In genomic region chr2:80413124-80413523, GRCm38 (mm10) we compare ENCODE assay signal across 18 mouse cellular contexts. TPM values are rescaled to one million over a fixed set of nuclear protein-coding genes. Genes with fewer than 3 reads are reported as not detected.
A peak's percentile ranks its signal among the peaks of the same experiment; 100 is the strongest.
DNase-seq lines count a peak whose midpoint lies in the region; ATAC-seq and TF ChIP-seq lines count a peak whose summit lies in the region.
"Had no signal": no experiment of that assay in that cellular context is flagged by ENCODE, and none has a peak within 500 bp of the region (broad histone marks: within the 10 kb centered on the region; RNA-seq: fewer than 3 reads in every experiment).

No protein-coding gene starts in this region.

- no peak overlapping the region for H3K9ac ChIP-seq in midbrain, embryonic 14.5 days (replicated peaks; ENCODE audit: low read length)
- no peak overlapping the region for H3K9ac ChIP-seq in midbrain, embryonic 13.5 days (replicated peaks)
- no peak overlapping the region for H3K9ac ChIP-seq in embryonic facial prominence, embryonic 13.5 days
- H3K9ac ChIP-seq: forebrain, embryonic 13.5 days had no signal

- H3K36me3 ChIP-seq in midbrain, embryonic 14.5 days (ENCODE audit: control insufficient read depth, insufficient read depth, low read length): no peaks in the 10 kb centered on the region
- no peaks in the 10 kb centered on the region for H3K36me3 ChIP-seq in midbrain, embryonic 13.5 days
- H3K36me3 ChIP-seq in embryonic facial prominence, embryonic 13.5 days: no peaks in the 10 kb centered on the region
- no peaks in the 10 kb centered on the region for H3K36me3 ChIP-seq in myocyte (ENCODE audit: control insufficient read depth, insufficient read depth)
- H3K36me3 ChIP-seq: G1E had no signal

- no peak overlapping the region for H3ac ChIP-seq in myocyte (ENCODE audit: control insufficient read depth, insufficient read length)

- no peak for DNase-seq in gastrocnemius, adult 2 months
- no peak for DNase-seq in gastrocnemius, adult 18-20 months (ENCODE audit: low spot score)
- peak; percentile 25 for DNase-seq in midbrain, embryonic 14.5 days
- DNase-seq in heart, postnatal 25 days (ENCODE audit: low spot score): no peak
- DNase-seq: cerebellum, adult 11 months; gastrocnemius, postnatal 25 days; lung, adult 18-20 months; right cerebral cortex, adult 18-20 months; thymus, adult 18-20 months had no signal

- no peak for TF ChIP-seq POLR2A in myocyte (IDR thresholded peaks at IDR 0.05; ENCODE audit: insufficient read length, low read depth)

- no peaks in the 10 kb centered on the region for H3K27me3 ChIP-seq in midbrain, embryonic 14.5 days (ENCODE audit: control insufficient read depth, insufficient read depth, low read length)
- no peaks in the 10 kb centered on the region for H3K27me3 ChIP-seq in midbrain, embryonic 13.5 days
- no peaks in the 10 kb centered on the region for H3K27me3 ChIP-seq in embryonic facial prominence, embryonic 13.5 days
- no peaks in the 10 kb centered on the region for H3K27me3 ChIP-seq in myocyte (ENCODE audit: control insufficient read depth, insufficient read depth, insufficient read length)
- H3K27me3 ChIP-seq: forebrain, embryonic 13.5 days had no signal

- WGBS in midbrain, embryonic 14.5 days: 67% methylated on average over 18 of the region's 18 CpGs
- 68% methylated on average over 18 of the region's 18 CpGs for WGBS in midbrain, embryonic 13.5 days
- WGBS in embryonic facial prominence, embryonic 13.5 days: 64% methylated on average over 18 of the region's 18 CpGs

- no peaks in the 10 kb centered on the region for H3K4me1 ChIP-seq in midbrain, embryonic 14.5 days (ENCODE audit: control insufficient read depth, insufficient read depth, low read length)
- H3K4me1 ChIP-seq in midbrain, embryonic 13.5 days (replicated peaks): no peaks in the 10 kb centered on the region
- peaks cover 36% of the 10 kb centered on the region for H3K4me1 ChIP-seq in embryonic facial prominence, embryonic 13.5 days
- H3K4me1 ChIP-seq: forebrain, embryonic 13.5 days had no signal

- H3K4me3 ChIP-seq in gastrocnemius, adult 2 months: peak overlapping the region; percentile 54
- no peak overlapping the region for H3K4me3 ChIP-seq in midbrain, embryonic 14.5 days (replicated peaks; ENCODE audit: low read depth, low read length)
- H3K4me3 ChIP-seq in midbrain, embryonic 13.5 days (replicated peaks): no peak overlapping the region
- no peak overlapping the region for H3K4me3 ChIP-seq in embryonic facial prominence, embryonic 13.5 days
- H3K4me3 ChIP-seq in myocyte: no peak overlapping the region
- H3K4me3 ChIP-seq: forebrain, embryonic 13.5 days had no signal

- no peaks in the 10 kb centered on the region for H3K9me3 ChIP-seq in midbrain, embryonic 14.5 days (ENCODE audit: control insufficient read depth, low read length)
- no peaks in the 10 kb centered on the region for H3K9me3 ChIP-seq in midbrain, embryonic 13.5 days
- no peaks in the 10 kb centered on the region for H3K9me3 ChIP-seq in embryonic facial prominence, embryonic 13.5 days
- H3K9me3 ChIP-seq: forebrain, embryonic 13.5 days; G1E had no signal

- ATAC-seq in midbrain, embryonic 14.5 days (ENCODE audit: low FRiP score, low TSS enrichment): no peak
- ATAC-seq in midbrain, embryonic 13.5 days: no peak
- no peak for ATAC-seq in embryonic facial prominence, embryonic 13.5 days (ENCODE audit: insufficient number of reproducible peaks, insufficient read depth, low FRiP score, low TSS enrichment, low read depth)
- no peak for ATAC-seq in erythroid progenitor cell, adult 5-6 weeks (replicated peaks; ENCODE audit: low FRiP score, poor library complexity, severe bottlenecking)
- ATAC-seq: forebrain, embryonic 13.5 days; intestine, postnatal 0 days had no signal

- intact Hi-C loops in gastrocnemius, adult 2 months (cut with DNase I): no loop called here
- intact Hi-C loops in heart, postnatal 25 days (cut with DNase I): no loop called here

- peak overlapping the region; percentile 17; the same call in 1 of the 2 replicates for H3K4me2 ChIP-seq in midbrain, embryonic 14.5 days (ENCODE audit: low read length)
- H3K4me2 ChIP-seq in midbrain, embryonic 13.5 days (replicated peaks): no peak overlapping the region
- peak overlapping the region; percentile 29 for H3K4me2 ChIP-seq in embryonic facial prominence, embryonic 13.5 days
- H3K4me2 ChIP-seq in myocyte (ENCODE audit: low read depth): peak overlapping the region; percentile 53
- H3K4me2 ChIP-seq: forebrain, embryonic 13.5 days had no signal

- H3K79me2 ChIP-seq in myocyte (ENCODE audit: control insufficient read depth, insufficient read depth): no peaks in the 10 kb centered on the region

- no peak overlapping the region for H3K27ac ChIP-seq in gastrocnemius, adult 2 months
- H3K27ac ChIP-seq in midbrain, embryonic 14.5 days (replicated peaks; ENCODE audit: low read depth, low read length): no peak overlapping the region
- H3K27ac ChIP-seq in midbrain, embryonic 13.5 days: no peak overlapping the region
- peak overlapping the region; percentile 68 for H3K27ac ChIP-seq in embryonic facial prominence, embryonic 13.5 days
- H3K27ac ChIP-seq: forebrain, embryonic 13.5 days had no signal

- no peak for TF ChIP-seq CTCF in gastrocnemius, adult 2 months (IDR thresholded peaks at IDR 0.05)

TF ChIP-seq in myocyte, 11 proteins besides CTCF, POLR2A, EP300 and RAD21:
- TF ChIP-seq MYOD1 (IDR thresholded peaks at IDR 0.05; ENCODE audit: control insufficient read depth in 1 of 3, insufficient read length in 2 of 3, low read depth in 2 of 3): no peak
- TF ChIP-seq TCF12 (IDR thresholded peaks at IDR 0.05; ENCODE audit: insufficient read depth, poor library complexity, severe bottlenecking): no peak
- TF ChIP-seq USF1 (IDR thresholded peaks at IDR 0.05; ENCODE audit: low read depth): no peak
- TF ChIP-seq MYOG (IDR thresholded peaks at IDR 0.05; ENCODE audit: control insufficient read depth in 1 of 3, insufficient read depth in 1 of 3, insufficient read length in 2 of 3, low read depth in 2 of 3): no peak
- no peak for TF ChIP-seq SRF (IDR thresholded peaks at IDR 0.05; ENCODE audit: control insufficient read depth, insufficient read length, low read depth)
- TF ChIP-seq E2F4 (IDR thresholded peaks at IDR 0.05; ENCODE audit: insufficient read depth): no peak
- TF ChIP-seq CEBPB (IDR thresholded peaks at IDR 0.05; ENCODE audit: insufficient read depth, poor library complexity, severe bottlenecking): no peak
- TF ChIP-seq TCF3 (IDR thresholded peaks at IDR 0.05; ENCODE audit: insufficient read length, low read depth): no peak
- no peak for TF ChIP-seq REST (IDR thresholded peaks at IDR 0.05; ENCODE audit: insufficient read depth, insufficient read length)
- no peak for TF ChIP-seq MAX (IDR thresholded peaks at IDR 0.05; ENCODE audit: low read depth)

RNA-seq across cellular contexts. Expression of gene Frzb, which starts 34.3 kb away (rescaled TPM):
- total RNA-seq in gastrocnemius, adult 2 months (2021): 10 to 100 TPM in 1 of 2 experiments, 1 to 10 TPM in 1; 6.7 to 28.1 TPM
- 10 to 100 TPM in 1 of 2 experiments, 1 to 10 TPM in 1; 8.9 to 14.5 TPM for total RNA-seq in gastrocnemius, adult 18-20 months (2021)
- polyA plus RNA-seq in midbrain, embryonic 14.5 days (2014; fragmentation: Nextera tagmentation; extraction: Ambion mirVana): 0.84 and 2.2 TPM in 2 replicates
- polyA plus RNA-seq in midbrain, embryonic 13.5 days (2015; fragmentation: Nextera tagmentation; extraction: Ambion mirVana): 3.2 and 3.5 TPM in 2 replicates
- 34.6 and 49.5 TPM in 2 replicates for polyA plus RNA-seq in embryonic facial prominence, embryonic 13.5 days (2015; fragmentation: Nextera tagmentation; extraction: Ambion mirVana)
- 0.06 TPM for polyA plus RNA-seq in myocyte (2012; fragmentation: generic; extraction: Trizol)
- total RNA-seq in heart, postnatal 25 days (2021): 1 to 10 TPM; 5.9 to 6.1 TPM
- not detected in 2 replicates for total RNA-seq in erythroid progenitor cell, adult 5-6 weeks (2015; ENCODE audit: low replicate concordance)
- total RNA-seq in erythroid progenitor cell, adult 5-6 weeks (2017; ENCODE audit: low replicate concordance): not detected in 2 replicates
- total RNA-seq: common myeloid progenitor, adult 5-6 weeks; megakaryocyte, adult 5-6 weeks had no signal

Comparison
In these comparisons a context has a peak if more than half of its experiments do, and no peak if none do; other contexts are left out.
1. RNA of gene Frzb, which starts 34.3 kb away (total RNA-seq): 6.7 to 28.1 TPM in gastrocnemius, adult 2 months, 8.9 to 14.5 TPM in gastrocnemius, adult 18-20 months and 5.9 to 6.1 TPM in heart, postnatal 25 days; not detected in erythroid progenitor cell, adult 5-6 weeks; every median in the first group is over 4 times any median in the second.